Mouse (Mus musculus): ENCODE data around the gene Jpt1.
A peak's percentile ranks its signal among the peaks of the same experiment; 100 is the strongest.
"Not testable (repeated sequence)": the region's sequence is repeated elsewhere in the genome, so short reads cannot be mapped to it uniquely, and the experiment has no call there.

The Jpt1 gene

DNA sequence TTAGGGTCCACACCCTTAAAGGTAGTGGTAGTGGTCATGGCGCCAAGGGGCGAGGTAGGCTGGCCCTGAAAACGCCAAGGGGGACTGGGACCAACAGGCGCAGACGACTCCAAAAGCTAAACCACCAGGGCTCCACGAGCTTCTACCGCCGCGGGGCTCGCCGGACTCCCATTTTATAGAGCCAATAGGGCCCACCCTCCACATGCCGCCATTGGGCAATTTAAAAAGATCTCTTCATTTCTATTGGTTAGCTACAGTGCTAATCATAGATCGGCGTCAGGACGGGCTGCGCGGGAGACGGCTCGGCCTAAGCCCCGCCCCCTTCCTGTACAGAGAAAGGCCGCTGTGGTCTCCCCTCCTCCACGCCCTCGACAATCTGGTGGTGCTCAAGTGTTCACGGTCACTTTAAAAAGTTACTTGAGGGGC is at the start of gene Jpt1:
Gene Jpt1 (minus strand): TSS at position 150 of the 426 bp plus-strand sequence.
- peak; percentile 98 for ATAC-seq (ENCODE audit: insufficient number of reproducible peaks, low FRiP score, low TSS enrichment)

- no peak for ATAC-seq (ENCODE audit: insufficient number of reproducible peaks, low FRiP score, low TSS enrichment)
Measured at GRCm38 (mm10) chr11:115563406-115563805, 49.2 kb upstream of the Jpt1 start.

GRCm38 (mm10) chr11:115555717-115556116 is 41.5 kb upstream of the Jpt1 start:
- ATAC-seq (ENCODE audit: insufficient number of reproducible peaks, low FRiP score, low TSS enrichment) = no peak

DNA sequence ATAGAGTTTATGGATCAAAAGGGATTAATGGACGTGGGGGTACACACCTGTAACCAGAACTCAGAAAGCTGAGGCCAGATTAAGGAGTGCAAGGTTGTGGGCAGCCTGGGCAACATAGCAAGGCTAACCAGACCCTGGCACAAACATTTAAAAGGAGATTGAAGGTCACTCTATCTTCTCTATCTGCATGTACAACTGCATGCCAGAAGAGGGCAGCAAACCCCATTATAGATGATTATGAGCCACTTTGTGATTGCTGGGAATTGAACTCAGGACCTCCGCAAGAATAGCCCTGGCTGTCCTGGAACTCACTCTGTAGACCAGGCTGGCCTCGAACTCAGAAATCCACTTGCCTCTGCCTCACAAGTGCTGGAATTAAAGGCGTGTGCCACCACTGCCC is 38.6 kb upstream of the Jpt1 start:
- ATAC-seq (ENCODE audit: insufficient number of reproducible peaks, low FRiP score, low TSS enrichment) = no peak

DNA sequence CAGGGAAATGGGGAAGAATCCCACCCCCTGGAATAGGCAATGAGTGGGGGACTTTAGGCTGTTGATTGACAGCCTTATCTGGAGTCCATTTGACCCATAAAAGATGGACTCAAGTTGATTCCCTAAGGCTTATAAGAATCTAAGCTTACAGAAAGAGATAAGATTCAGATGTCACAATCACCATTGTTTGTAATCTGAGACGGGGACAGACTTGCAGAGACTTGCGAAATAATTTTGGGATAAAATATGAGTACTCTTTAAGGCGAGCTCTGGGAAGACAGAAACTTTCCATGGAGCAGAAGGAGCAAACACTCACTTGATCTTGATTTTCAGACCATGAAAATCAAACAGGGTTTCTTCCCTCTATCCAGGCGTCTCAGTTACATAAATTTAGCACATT is 29.4 kb upstream of the Jpt1 start:
- no peak for ATAC-seq (ENCODE audit: insufficient number of reproducible peaks, low FRiP score, low TSS enrichment)

- no peak for ATAC-seq (ENCODE audit: insufficient number of reproducible peaks, low FRiP score, low TSS enrichment)
Measured at GRCm38 (mm10) chr11:115538045-115538444, 23.9 kb upstream of the Jpt1 start.

- ATAC-seq (ENCODE audit: insufficient number of reproducible peaks, low FRiP score, low TSS enrichment) = no peak
Measured at GRCm38 (mm10) chr11:115536856-115537568, 22.8 kb upstream of the Jpt1 start.

DNA sequence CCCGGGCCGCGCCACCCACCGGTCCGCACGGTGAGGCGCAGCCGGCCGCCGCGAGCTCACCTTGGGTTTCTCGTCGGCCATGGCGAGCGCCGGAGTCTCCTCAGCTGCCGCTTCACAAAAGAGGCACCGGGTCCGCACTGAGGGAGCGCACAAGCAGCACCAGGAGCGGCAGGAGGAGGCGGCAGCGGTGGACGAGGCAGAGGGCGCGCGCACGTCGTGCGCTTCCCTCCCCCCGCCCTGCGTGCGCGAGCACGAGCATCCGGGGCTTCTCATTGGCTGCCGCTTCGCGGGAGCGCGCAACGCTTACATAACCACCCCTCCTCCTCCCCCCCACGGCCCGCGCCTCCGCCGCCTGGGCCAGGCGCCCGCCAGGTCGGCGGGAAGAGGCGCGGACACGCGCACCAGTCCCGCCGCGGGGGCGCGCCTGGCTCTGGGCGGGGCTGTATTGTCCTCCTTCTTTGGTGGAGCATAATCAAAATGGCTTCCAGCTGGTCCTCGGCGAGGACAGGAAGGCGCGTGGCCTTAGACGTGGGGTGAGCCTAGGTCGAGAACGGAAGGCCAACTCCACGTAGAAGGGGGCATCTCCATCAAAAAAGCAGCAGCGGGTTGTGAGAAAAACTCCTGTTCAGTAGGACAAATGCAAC is 22.0 kb upstream of the Jpt1 start, which contains the start of gene Sumo2:
Gene Sumo2 (minus strand): TSS at position 239 of the 644 bp plus-strand sequence.
- peak; percentile 88; the same call in 1 of the 2 replicates for ATAC-seq (ENCODE audit: insufficient number of reproducible peaks, low FRiP score, low TSS enrichment)

DNA sequence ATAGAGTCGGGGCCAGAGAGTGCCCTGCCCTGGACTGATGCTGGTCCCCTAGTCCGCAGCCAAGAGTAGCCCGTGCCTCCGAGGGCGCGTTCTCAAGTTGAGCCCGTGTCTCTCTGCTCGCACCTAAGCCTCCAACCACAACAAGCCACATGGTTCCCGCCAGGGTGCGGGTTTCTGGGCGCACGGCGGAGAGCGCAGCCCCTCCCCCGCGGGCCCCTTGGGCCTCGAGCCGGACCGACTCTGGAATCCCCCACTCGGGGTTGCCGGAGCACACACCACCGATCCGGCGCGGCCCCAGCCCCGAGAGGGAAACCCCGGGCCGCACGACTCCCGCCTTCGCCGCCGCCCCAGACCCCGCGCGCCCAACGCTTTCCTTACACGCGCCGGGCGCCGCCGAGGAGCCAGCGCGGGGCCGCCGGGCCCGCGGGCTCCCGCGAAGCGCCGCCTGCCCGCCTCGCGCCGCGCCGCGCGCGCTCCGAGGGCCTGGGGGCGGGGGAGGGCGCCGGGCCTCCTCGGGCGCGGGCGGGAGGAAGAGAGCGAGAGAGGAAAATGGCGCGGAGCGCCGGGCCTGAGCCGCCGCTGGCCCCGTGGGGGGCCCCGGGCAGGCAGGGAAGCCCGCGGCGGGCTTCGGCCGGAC is 21.3 kb upstream of the Jpt1 start:
- peak; percentile 76; the same call in 1 of the 2 replicates for ATAC-seq (ENCODE audit: insufficient number of reproducible peaks, low FRiP score, low TSS enrichment)

DNA sequence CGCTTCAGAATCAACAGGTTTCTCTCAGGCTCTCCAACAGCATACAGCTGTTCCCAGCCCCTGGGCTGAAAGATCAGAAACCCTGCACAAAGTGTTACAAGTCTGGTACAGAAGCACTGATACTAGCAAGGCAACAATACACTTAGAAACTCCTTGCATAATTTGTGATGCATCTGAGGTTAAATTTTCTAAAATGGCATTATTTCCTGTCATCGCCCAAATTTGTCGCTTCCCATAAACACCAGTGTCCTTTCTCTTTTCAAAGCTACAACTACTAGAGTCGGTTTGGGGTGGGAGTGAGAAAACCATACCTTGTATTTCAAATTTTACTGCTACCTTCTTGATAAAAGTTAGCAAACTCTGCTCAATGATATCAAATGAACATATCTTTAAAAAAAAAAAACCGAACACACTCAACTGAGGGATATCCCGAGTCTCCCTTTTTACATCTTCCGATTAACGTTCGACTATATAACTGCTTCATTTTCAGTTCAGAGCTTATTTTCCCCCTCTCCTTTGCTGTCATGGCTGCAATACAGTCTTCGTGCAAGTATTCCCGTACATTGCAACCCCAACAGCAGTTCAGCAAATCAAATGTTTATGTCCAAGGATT is 20.7 kb upstream of the Jpt1 start:
- no peak for ATAC-seq (ENCODE audit: insufficient number of reproducible peaks, low FRiP score, low TSS enrichment)

GRCm38 (mm10) chr11:115526446-115526845 is 12.3 kb upstream of the Jpt1 start:
- ATAC-seq (ENCODE audit: insufficient number of reproducible peaks, low FRiP score, low TSS enrichment) = not testable (repeated sequence)

- no peak for ATAC-seq (ENCODE audit: insufficient number of reproducible peaks, low FRiP score, low TSS enrichment)
Measured at GRCm38 (mm10) chr11:115522703-115523102, 8.5 kb upstream of the Jpt1 start.

GRCm38 (mm10) chr11:115522238-115522637 is 8.1 kb upstream of the Jpt1 start:
- no peak for ATAC-seq (ENCODE audit: insufficient number of reproducible peaks, low FRiP score, low TSS enrichment)

GRCm38 (mm10) chr11:115521080-115521479 is 6.9 kb upstream of the Jpt1 start:
- no peak for ATAC-seq (ENCODE audit: insufficient number of reproducible peaks, low FRiP score, low TSS enrichment)

- no peak for ATAC-seq (ENCODE audit: insufficient number of reproducible peaks, low FRiP score, low TSS enrichment)
Measured at GRCm38 (mm10) chr11:115520218-115520617, 6.0 kb upstream of the Jpt1 start.

- no peak for ATAC-seq (ENCODE audit: insufficient number of reproducible peaks, low FRiP score, low TSS enrichment)
Measured at GRCm38 (mm10) chr11:115519581-115519980, 5.4 kb upstream of the Jpt1 start.

- no peak for ATAC-seq (ENCODE audit: insufficient number of reproducible peaks, low FRiP score, low TSS enrichment)
Measured at GRCm38 (mm10) chr11:115518693-115519092, 4.5 kb upstream of the Jpt1 start.

- ATAC-seq (ENCODE audit: insufficient number of reproducible peaks, low FRiP score, low TSS enrichment) = no peak
Measured at GRCm38 (mm10) chr11:115516942-115517341, 2.8 kb upstream of the Jpt1 start.

DNA sequence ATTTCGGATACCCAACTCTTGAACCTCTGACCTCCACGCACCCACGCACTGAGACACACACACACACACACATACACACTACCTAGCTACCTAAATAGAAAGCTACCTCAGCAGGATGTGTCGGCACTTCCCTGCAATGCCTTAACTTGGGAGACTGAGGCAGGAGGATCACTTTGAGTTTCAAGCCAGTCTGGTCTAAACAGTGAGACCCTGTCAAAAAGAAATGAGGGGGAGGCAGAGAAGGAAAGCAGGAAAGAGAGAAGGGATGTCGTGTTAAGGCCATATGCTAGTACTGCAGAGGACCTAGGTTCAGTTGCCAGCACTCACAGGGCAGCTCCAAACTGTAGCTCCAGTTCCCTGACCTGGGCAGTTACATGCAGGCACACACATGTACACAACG is 834 bp upstream of the Jpt1 start:
- no peak for ATAC-seq (ENCODE audit: insufficient number of reproducible peaks, low FRiP score, low TSS enrichment)

GRCm38 (mm10) chr11:115513271-115514237 is 633 bp downstream of the Jpt1 start:
- ATAC-seq (ENCODE audit: insufficient number of reproducible peaks, low FRiP score, low TSS enrichment) = peak; percentile 50; the same call in 1 of the 2 replicates

Measured in cerebellum, adult (tissue).